Mouse (Mus musculus) erythroblast, embryonic 14.5 days (primary cell): ENCODE results near the gene Myrf.

Source experiments
- GATA1 ChIP-seq: IDR thresholded peaks from 2 replicates; pipeline ENCODE4 v1.6.1; 2012; ENCODE audit warnings: low read length, inconsistent platforms, mixed read lengths
- TAL1 ChIP-seq: IDR thresholded peaks from 3 replicates; pipeline ENCODE4 v1.6.1; 2012; ENCODE audit warnings: low read length, inconsistent platforms, mixed read lengths

GRCm38 (mm10) chr19:10182142-10182541, 58.4 kb downstream of the Myrf start:
- TF ChIP-seq GATA1 (no peak), TAL1 (no peak)
